Mouse (Mus musculus) liver, postnatal 0 days (tissue): ENCODE results near the gene Rnpepl1. TPM values are rescaled to one million over a fixed set of nuclear protein-coding genes. Genes with fewer than 3 reads are reported as not detected.

Experiments
- ATAC-seq: fragments of 200-750 bp; cut with Nextera tagmentation; 2 replicates; pipeline ENCODE4 v1.8.0; 2017; ENCODE audit warnings: mild to moderate bottlenecking, moderate library complexity
- DNase-seq: peaks from one replicate; pipeline ENCODE4 v3.0.0-alpha.2; 2016
- H3K27ac ChIP-seq: fragments of 300-500 bp; sonication (generic); 2 replicates; pipeline ENCODE4 v1.5.1; 2014; ENCODE audit warnings: antibody characterized with exemption, moderate library complexity, mild to moderate bottlenecking, low read depth
- H3K27me3 ChIP-seq: fragments of 300-500 bp; sonication (generic); 2 replicates; pipeline ENCODE4 v1.6.1; 2014; ENCODE audit warnings: low read length, control low read depth, mixed read lengths; ENCODE audit not compliant: insufficient read depth
- H3K36me3 ChIP-seq: fragments of 300-500 bp; sonication (generic); replicated peaks from 2 replicates; pipeline ENCODE4 v1.6.1; 2014; ENCODE audit warnings: mild to moderate bottlenecking, control low read depth, low read length, moderate library complexity, mixed read lengths; ENCODE audit not compliant: insufficient read depth
- H3K4me1 ChIP-seq: fragments of 300-500 bp; sonication (generic); 2 replicates; pipeline ENCODE4 v1.6.1; 2014; ENCODE audit warnings: antibody characterized with exemption, mild to moderate bottlenecking, control low read depth; ENCODE audit not compliant: insufficient read depth
- H3K4me2 ChIP-seq: fragments of 300-500 bp; sonication (generic); 2 replicates; pipeline ENCODE4 v1.6.1; 2014; ENCODE audit warnings: low read depth, mild to moderate bottlenecking, low read length, moderate library complexity, mixed read lengths
- H3K4me3 ChIP-seq: fragments of 300-500 bp; sonication (generic); 2 replicates; pipeline ENCODE4 v1.5.1; 2014; ENCODE audit warnings: low read depth, low read length
- H3K9ac ChIP-seq: fragments of 300-500 bp; sonication (generic); replicated peaks from 2 replicates; pipeline ENCODE4 v1.6.1; 2014; ENCODE audit warnings: mild to moderate bottlenecking, moderate library complexity
- H3K9me3 ChIP-seq: fragments of 300-500 bp; sonication (generic); 2 replicates; pipeline ENCODE4 v1.6.1; 2016; ENCODE audit warnings: mild to moderate bottlenecking, control low read depth, low read length, mixed read lengths
- CTCF ChIP-seq: sonication (generic); IDR thresholded peaks from 2 replicates; pipeline ENCODE4 v1.5.1; 2016; ENCODE audit warnings: antibody characterized with exemption, low read depth
- EP300 ChIP-seq: IDR thresholded peaks from 2 replicates; pipeline ENCODE4 v1.6.1; 2016; ENCODE audit warnings: antibody characterized with exemption, low read depth, mild to moderate bottlenecking
- WGBS: fragments of 180-500 bp; shearing (Covaris S2); extraction: QIAGEN DNeasy Blood & Tissue Kit; methylation state at CpG from one replicate; pipeline ENCODE4 v1.1.7; 2014; ENCODE audit not compliant: insufficient replicate concordance; 5-methylcytosine and 5-hydroxymethylcytosine counted together
- polyA plus RNA-seq: library from polyadenylated mRNA; unstranded; fragments of >200 nt; fragmentation: Nextera tagmentation; extraction: Ambion mirVana; gene quantifications from 2 replicates; pipeline ENCODE4 v1.2.1, GENCODE M21; 2015

Gene Rnpepl1
- polyA plus RNA-seq, 1 experiment from 2014 or later, result 16.2 TPM

GRCm38 (mm10) chr1:92934182-92934827 is 23.7 kb downstream of the Rnpepl1 start, which contains the start of gene Capn10:
TSS of gene Capn10 (plus strand) at chr1:92934376.
- Histone ChIP-seq H3K27ac (peak within 1 kb of the TSS; percentile 95), H3K9me3 (no peaks in the 10 kb centered on the region), H3K4me3 (peak within 1 kb of the TSS; percentile 87), H3K36me3 (peaks cover 12% of the 10 kb centered on the region), H3K4me1 (peaks cover 25% of the 10 kb centered on the region), H3K9ac (peak within 1 kb of the TSS; percentile 79), H3K27me3 (no peaks in the 10 kb centered on the region), H3K4me2 (peak within 1 kb of the TSS; percentile 95)
- peak; percentile 96 for ATAC-seq
- peak; percentile 93 for DNase-seq
- TF ChIP-seq CTCF (no peak), EP300 (peak; percentile 32; the same call in 1 of the 2 replicates)
- under 1% methylated on average over 45 of the region's 45 CpGs for WGBS

GRCm38 (mm10) chr1:92935054-92935962 is 24.7 kb downstream of the Rnpepl1 start:
- ATAC-seq, result no peak
- Histone ChIP-seq H3K36me3 (peaks cover 22% of the 10 kb centered on the region), H3K4me1 (peaks cover 25% of the 10 kb centered on the region), H3K4me3 (peak overlapping the region; percentile 87), H3K27me3 (no peaks in the 10 kb centered on the region), H3K9ac (peak overlapping the region; percentile 79), H3K27ac (peak overlapping the region; percentile 95), H3K4me2 (peak overlapping the region; percentile 95), H3K9me3 (no peaks in the 10 kb centered on the region)
- DNase-seq, result peak; percentile 87
- TF ChIP-seq EP300 (peak; percentile 61; the same call in 1 of the 2 replicates), CTCF (no peak)
- WGBS, result 11% methylated on average over 10 of the region's 10 CpGs

DNA sequence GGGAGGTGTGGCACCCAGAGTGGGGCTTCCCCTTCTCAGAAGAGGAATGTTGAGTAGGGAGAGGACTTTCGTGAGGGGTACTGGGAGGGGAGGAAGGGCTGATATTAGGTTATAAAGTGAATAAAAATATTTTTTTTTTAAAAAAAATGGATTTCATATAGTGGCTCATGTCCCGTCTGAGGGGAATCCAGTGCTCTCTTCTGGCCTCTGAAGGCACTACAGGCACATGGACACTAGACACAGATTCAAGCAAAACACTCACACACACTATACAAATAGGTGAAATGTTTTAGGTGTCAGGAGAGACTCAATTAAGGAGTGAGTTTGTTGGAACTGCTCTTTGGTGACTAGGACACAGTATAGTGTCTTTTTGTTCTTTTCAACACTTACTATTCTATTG is 25.4 kb downstream of the Rnpepl1 start:
- 17% methylated on average over 2 of the region's 2 CpGs for WGBS
- H3K27me3 ChIP-seq, result no peaks in the 10 kb centered on the region
- H3K4me3 ChIP-seq, result peak overlapping the region; percentile 87
- H3K9me3 ChIP-seq, result no peaks in the 10 kb centered on the region
- H3K4me1 ChIP-seq, result peaks cover 25% of the 10 kb centered on the region
- H3K27ac ChIP-seq, result peak overlapping the region; percentile 95
- H3K4me2 ChIP-seq, result peak overlapping the region; percentile 95
- H3K36me3 ChIP-seq, result peaks cover 27% of the 10 kb centered on the region
- H3K9ac ChIP-seq, result peak overlapping the region; percentile 79
- TF ChIP-seq EP300, result no peak
- peak; percentile 35; the same call in 1 of the 2 replicates for TF ChIP-seq CTCF
- no peak for ATAC-seq
- no peak for DNase-seq

- Histone ChIP-seq H3K4me2 (peak overlapping the region; percentile 95), H3K4me3 (peak overlapping the region; percentile 87), H3K9ac (peak overlapping the region; percentile 79; the same call in 1 of the 2 replicates), H3K4me1 (peaks cover 25% of the 10 kb centered on the region), H3K36me3 (peaks cover 30% of the 10 kb centered on the region), H3K9me3 (no peaks in the 10 kb centered on the region), H3K27me3 (no peaks in the 10 kb centered on the region), H3K27ac (peak overlapping the region; percentile 95)
- TF ChIP-seq CTCF (no peak), EP300 (no peak)
- no peak for DNase-seq
- WGBS, result 72% methylated on average over 3 of the region's 3 CpGs
- peak; percentile 18; the same call in 1 of the 2 replicates for ATAC-seq
Measured at GRCm38 (mm10) chr1:92936467-92936866, 25.9 kb downstream of the Rnpepl1 start.

DNA sequence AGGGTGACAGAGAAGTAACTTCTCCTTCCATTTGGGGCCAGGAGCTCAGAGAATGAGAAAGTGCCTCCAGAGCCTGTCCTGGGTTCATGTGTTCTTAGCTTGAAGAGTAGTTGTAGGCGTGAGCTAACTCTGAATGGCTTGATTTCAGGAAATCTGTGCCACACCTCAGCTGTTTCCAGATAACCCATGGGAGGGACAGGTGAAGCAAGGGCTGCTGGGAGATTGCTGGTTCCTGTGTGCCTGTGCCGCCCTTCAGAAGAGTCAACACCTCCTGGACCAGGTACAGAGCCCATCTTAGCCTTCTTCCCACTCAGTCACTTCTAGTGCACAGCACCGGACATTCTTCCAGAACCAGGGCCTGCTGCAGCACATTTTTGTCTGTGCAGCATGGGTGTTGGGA is 27.2 kb downstream of the Rnpepl1 start:
- no peak for ATAC-seq

GRCm38 (mm10) chr1:92939746-92940145 is 29.2 kb downstream of the Rnpepl1 start:
- WGBS, result 83% methylated on average over 4 of the region's 4 CpGs
- Histone ChIP-seq H3K36me3 (peaks cover 48% of the 10 kb centered on the region), H3K9ac (no peak overlapping the region), H3K4me2 (no peak overlapping the region), H3K27ac (no peak overlapping the region), H3K4me1 (peaks cover 16% of the 10 kb centered on the region), H3K9me3 (no peaks in the 10 kb centered on the region), H3K27me3 (no peaks in the 10 kb centered on the region), H3K4me3 (no peak overlapping the region)
- ATAC-seq, result no peak
- DNase-seq, result no peak
- TF ChIP-seq CTCF (no peak), EP300 (no peak)

More for the DNA sequence above, 27.2 kb downstream of the Rnpepl1 start:
- WGBS, result 64% methylated on average over 3 of the region's 3 CpGs
- Histone ChIP-seq H3K36me3 (peaks cover 39% of the 10 kb centered on the region), H3K4me2 (no peak overlapping the region), H3K4me3 (no peak overlapping the region), H3K9me3 (no peaks in the 10 kb centered on the region), H3K9ac (no peak overlapping the region), H3K4me1 (peaks cover 25% of the 10 kb centered on the region), H3K27me3 (no peaks in the 10 kb centered on the region), H3K27ac (peak overlapping the region; percentile 95)
- TF ChIP-seq CTCF, result no peak
- no peak for TF ChIP-seq EP300
- DNase-seq, result no peak
